Mouse (Mus musculus) frontal cortex, postnatal 14 days (tissue): ENCODE measurements around the gene 2510039O18Rik.

ENCODE experiments used
- DNase-seq, 2 experiments: peaks; one replicate each; pipeline ENCODE4 v3.0.0; 2022; ENCODE audit warnings: low spot score in 2 of 2

2510039O18Rik gene

GRCm38 (mm10) chr4:147937021-147937420, 3.7 kb upstream of the 2510039O18Rik start:
- no peak for DNase-seq

GRCm38 (mm10) chr4:147937486-147937885, 3.2 kb upstream of the 2510039O18Rik start:
- no peak for DNase-seq

- DNase-seq, result no peak
Observed at GRCm38 (mm10) chr4:147938148-147939096, 2.3 kb upstream of the 2510039O18Rik start.

- no peak for DNase-seq
Observed at GRCm38 (mm10) chr4:147940111-147940510, 584 bp upstream of the 2510039O18Rik start.

GRCm38 (mm10) chr4:147941045-147942020, 638 bp downstream of the 2510039O18Rik start:
- DNase-seq, result peak in 1 of 2 experiments; percentile 26

- DNase-seq, result no peak
Observed at GRCm38 (mm10) chr4:147943005-147943404, 2.3 kb downstream of the 2510039O18Rik start.

- no peak for DNase-seq
Observed at GRCm38 (mm10) chr4:147947511-147947910, 6.8 kb downstream of the 2510039O18Rik start.

- DNase-seq, result no peak
Observed at GRCm38 (mm10) chr4:147953590-147953989, 12.9 kb downstream of the 2510039O18Rik start.

GRCm38 (mm10) chr4:147957141-147957540, 16.4 kb downstream of the 2510039O18Rik start:
- DNase-seq, result no peak

GRCm38 (mm10) chr4:147959881-147960831, 19.5 kb downstream of the 2510039O18Rik start:
- no peak for DNase-seq

- no peak for DNase-seq
Observed at GRCm38 (mm10) chr4:147962781-147963180, 22.1 kb downstream of the 2510039O18Rik start.

- no peak for DNase-seq
Observed at GRCm38 (mm10) chr4:147963623-147964022, 22.9 kb downstream of the 2510039O18Rik start.

GRCm38 (mm10) chr4:147965712-147966111, 25.0 kb downstream of the 2510039O18Rik start:
- DNase-seq, result no peak

GRCm38 (mm10) chr4:147968816-147969215, 28.1 kb downstream of the 2510039O18Rik start:
- no peak for DNase-seq

GRCm38 (mm10) chr4:147969337-147969736, 28.6 kb downstream of the 2510039O18Rik start:
- no peak for DNase-seq

- no peak for DNase-seq
Observed at GRCm38 (mm10) chr4:147976237-147976636, 35.5 kb downstream of the 2510039O18Rik start.

GRCm38 (mm10) chr4:147977726-147978125, 37.0 kb downstream of the 2510039O18Rik start:
- no peak for DNase-seq

GRCm38 (mm10) chr4:147978391-147978790, 37.7 kb downstream of the 2510039O18Rik start:
- DNase-seq, result no peak

- DNase-seq, result no peak
Observed at GRCm38 (mm10) chr4:147979441-147979860, 38.8 kb downstream of the 2510039O18Rik start.

- DNase-seq, result no peak
Observed at GRCm38 (mm10) chr4:147985205-147986132, 44.8 kb downstream of the 2510039O18Rik start, which contains the start of gene Nppb. TSS of gene Nppb (plus strand) at chr4:147985788.
